Mouse (Mus musculus) T-cell, adult 2 months (primary cell): ENCODE measurements around the gene Mbd5.
"Not testable (repeated sequence)": the region's sequence is repeated elsewhere in the genome, so short reads cannot be mapped to it uniquely, and the experiment has no call there.

Source experiments
- DNase-seq: peaks from one replicate; pipeline ENCODE4 v3.0.0; 2022; ENCODE audit warnings: low spot score

Mbd5 gene

DNA sequence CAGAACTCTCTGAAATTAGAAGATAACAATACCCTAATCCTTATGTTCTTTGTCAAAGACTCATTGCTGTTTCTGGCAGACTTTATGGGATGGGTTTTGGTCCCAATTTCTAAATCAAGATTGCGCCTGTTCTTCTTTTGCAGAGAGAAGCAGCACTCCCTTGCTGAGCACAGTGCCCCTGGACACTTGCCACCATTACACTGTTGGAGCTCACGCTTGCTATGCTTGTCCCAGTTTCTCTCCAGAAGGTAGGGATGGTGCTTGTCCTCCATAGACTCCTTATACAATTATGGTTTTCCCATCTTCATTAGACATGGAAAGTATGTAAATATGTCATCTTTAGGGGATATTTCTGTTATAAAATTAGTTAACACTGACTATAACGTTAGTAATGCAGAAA, 220.5 kb downstream of the Mbd5 start:
- DNase-seq = no peak

DNA sequence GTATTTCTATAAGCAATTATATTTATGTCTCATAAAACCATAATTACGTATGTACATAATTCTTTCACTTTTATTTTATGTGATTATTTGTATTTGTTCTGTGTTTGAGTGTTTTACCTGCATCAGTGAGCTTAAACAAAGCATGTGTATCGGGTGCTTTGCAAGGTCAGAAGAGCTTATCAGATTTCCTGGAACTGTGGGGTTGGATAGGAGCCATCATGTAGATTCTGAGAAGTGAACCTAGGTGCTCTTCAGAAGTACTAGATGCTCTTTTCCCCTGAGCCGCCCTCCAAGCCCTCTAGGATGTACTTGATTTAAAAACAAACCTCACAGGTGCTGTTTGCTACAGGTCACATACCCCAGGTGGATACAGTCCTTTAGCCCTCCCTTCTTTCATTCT, 227.7 kb downstream of the Mbd5 start:
- DNase-seq = no peak

DNA sequence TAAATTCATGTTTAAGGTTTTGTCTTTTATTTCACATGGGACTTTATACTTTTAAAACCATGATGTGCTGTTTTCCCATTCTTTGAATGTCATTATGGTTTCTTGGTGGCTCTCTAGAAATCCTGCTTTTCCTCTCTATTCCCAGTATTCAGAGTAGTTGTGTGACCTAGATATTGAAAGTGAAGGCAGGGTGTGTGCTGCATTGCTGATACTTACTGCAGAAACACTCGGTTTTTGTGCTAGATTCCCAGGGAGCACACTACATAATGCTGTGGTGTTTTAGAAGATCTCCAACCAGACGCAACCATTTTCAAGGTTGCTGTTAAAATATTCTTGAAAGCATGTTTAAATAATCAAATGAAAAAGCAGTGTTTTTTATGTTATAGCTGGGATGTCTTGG, 241.7 kb downstream of the Mbd5 start:
- no peak for DNase-seq

DNA sequence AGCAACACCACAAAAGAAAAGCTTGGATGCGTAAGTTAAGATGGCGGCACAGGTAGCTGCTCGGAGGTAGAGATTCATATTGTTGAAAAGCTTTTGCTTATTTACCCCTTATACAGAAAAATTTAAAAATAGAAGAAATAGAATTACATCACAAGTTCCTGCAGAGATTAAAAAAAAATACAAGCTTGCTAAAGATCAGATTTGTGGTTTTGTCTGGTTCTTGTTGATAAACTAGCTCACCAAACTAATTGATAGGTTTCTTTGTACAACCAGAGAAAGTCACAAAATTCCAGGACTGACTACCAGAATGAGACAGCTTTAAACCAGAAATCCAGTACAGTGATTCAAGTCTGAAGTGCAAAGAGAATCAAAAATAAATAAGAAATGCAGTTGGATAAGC, 242.4 kb downstream of the Mbd5 start:
- DNase-seq = no peak

DNA sequence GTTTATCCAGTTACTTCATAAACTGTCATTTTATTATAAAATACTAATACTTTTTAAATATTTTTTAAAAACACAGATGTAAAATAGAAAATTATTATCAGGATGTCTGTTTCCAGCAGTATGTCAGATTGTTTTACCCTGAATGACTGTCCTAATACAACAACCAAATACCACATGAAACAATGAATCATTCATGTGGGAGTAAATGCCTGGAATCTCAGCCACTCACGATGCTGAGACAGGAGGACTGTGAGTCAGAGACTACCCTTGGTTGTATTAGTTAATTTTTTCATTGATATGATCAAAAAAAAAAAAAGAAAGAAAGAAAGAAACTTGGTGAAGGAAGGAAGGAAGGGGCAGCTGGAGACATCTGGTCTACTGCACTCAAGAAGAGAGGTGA, 254.8 kb downstream of the Mbd5 start:
- DNase-seq = no peak

DNA sequence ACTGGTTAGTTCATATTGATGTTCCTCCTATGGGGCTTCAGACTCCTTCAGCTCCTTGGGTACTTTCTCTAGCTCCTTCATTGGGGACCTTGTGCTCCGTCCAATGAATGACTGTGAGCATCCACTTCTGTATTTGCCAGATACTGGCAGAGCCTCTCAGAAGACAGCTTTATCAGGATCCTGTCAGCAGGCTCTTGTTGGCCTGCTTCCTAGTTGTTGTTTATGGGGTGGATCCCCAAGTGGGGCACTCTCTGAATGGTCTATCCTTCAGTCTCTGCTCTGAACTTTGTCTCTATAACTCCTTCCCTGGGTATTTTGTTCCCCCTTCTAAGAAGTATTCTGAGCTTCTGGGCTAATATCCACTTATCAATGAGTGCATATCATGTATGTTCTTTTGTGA, 256.4 kb downstream of the Mbd5 start:
- DNase-seq = not testable (repeated sequence)

DNA sequence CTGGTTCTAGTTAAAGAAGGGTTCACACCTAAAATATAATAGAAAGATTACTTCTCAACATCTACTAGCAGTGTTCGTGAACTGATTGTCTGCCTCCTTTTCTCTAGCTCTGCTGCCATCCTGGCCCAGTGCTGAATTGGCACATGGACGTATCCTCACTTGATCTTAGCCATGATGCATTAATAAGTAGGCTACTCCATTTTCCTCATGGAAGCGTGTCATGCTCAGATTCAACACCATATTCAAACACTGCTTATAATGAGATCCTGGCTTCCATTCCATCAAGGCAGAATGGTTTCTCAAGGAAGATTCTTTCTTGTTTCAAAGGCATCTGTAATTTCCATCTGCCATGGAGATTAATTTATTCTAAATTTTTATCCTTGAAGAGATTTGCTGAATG, 260.0 kb downstream of the Mbd5 start:
- DNase-seq = no peak

DNA sequence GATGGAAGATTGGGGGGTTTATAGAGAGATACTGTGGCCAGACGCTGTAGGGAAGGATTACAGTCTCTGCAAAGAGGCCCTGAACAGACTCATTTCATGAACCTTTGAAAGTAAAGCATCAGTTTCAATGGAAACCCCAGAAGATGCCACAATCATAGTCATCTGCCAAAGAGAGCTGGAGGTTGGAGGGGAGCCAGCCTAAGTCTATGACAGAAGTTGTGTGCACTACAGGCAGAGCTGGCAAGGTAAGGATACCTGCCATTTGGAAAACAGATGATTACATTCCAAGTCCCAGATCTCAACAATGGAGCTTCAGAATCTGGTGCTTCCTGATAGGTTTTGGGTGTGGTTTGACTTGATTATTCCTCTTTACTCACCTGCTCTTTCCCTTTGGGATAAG, 261.1 kb downstream of the Mbd5 start:
- DNase-seq = no peak

DNA sequence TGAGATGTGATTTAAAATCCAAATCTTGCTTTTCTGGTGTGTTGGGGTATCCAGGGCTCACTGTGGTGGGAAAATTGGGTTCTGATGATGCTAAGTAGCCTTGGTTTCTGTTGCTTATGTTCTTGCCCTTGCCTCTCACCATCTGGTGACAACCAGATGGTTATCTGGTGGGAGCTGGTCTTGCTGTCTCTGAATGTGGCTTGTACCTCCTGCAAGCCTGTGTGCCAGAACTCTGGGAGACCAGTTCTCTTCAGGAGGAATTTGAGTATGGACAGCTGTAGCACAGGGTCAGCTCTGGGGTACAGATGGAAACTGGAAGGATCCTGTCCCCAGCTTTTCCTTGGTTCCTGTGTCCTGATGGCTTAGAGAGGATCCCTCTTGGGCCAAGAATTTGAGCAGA, 280.4 kb downstream of the Mbd5 start:
- DNase-seq = no peak

DNA sequence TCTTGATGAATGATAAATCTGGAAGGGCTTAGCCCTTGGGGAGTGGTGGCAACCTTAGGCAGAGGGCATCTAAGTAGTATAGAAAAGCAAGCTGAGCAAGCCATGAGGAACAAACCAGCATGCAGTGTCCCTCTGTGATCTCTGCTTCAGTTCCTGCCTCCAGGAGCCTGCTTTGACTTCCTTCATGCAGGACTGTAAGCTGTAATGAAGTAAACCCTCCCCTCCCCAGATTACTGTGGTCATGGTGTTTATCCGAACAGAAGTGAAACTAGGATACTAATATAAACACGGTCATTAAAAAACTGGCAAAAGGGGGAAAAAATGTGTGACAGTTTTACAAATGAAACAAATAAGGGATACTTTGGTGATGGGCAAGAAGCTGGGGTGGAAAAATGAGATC, 284.8 kb downstream of the Mbd5 start:
- DNase-seq = no peak

DNA sequence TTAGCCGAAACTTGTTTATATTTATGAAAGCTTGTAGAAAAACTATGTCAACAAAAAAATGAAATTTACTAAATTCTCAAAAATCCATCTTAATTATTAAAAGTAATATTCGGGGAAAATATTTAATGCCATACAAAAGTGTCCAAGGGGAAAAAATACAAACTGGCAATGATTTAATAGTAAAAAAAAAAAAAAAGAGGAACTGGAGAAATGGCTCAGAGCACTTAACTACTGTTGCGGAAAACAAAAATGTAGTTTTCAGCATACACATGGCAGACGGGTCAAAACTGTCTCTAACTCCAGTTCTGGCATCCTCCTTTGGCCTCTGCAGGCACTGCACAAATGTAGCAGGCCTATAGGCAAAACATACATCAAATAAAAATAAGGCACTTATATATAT, 292.4 kb downstream of the Mbd5 start:
- no peak for DNase-seq

DNA sequence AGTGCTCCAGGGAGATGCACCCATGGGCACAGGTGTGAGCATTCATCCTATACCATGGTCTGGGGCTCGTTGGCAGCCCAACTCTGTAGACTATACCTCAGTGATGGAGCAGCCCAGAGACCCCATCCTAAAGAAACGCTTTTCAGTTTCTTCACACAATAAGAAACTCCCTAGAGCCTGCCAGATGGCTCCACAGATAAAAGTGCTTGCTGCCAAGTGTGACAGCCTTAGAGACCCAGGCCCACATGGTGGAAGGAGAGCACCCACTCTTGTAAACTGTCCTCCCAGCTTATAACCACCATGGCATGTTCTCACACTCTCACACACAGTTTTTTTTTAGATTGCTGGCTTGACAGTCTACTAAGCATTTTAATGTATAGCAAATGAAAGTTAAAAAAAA, 314.8 kb downstream of the Mbd5 start:
- DNase-seq = no peak

DNA sequence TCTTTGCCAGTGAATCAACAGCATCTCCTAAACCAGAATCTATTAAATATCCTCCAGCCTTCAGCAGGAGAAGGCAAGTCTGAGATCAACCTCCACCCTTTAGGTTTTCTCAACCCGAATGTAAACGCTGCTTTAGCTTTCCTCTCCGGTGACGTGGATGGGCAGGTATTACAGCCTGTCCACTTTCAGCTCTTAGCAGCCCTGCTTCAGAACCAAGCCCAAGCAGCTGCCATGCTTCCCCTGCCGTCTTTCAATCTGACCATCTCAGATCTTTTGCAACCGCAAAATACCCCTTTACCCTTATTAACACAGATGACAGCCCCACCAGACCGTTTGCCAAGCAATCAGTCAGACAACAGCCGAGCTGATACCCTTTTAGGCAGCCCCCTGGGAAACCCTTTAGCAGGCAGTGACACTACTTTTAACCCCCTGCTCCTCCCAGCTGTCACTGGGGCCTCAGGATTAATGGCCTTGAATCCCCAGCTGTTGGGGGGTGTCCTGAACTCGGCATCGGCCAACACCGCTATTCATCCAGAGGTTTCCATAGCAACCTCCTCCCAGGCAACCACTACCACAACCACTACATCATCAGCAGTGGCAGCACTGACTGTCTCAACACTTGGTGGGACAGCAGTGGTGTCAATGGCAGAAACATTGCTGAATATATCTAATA, 323.1 kb downstream of the Mbd5 start:
- no peak for DNase-seq

DNA sequence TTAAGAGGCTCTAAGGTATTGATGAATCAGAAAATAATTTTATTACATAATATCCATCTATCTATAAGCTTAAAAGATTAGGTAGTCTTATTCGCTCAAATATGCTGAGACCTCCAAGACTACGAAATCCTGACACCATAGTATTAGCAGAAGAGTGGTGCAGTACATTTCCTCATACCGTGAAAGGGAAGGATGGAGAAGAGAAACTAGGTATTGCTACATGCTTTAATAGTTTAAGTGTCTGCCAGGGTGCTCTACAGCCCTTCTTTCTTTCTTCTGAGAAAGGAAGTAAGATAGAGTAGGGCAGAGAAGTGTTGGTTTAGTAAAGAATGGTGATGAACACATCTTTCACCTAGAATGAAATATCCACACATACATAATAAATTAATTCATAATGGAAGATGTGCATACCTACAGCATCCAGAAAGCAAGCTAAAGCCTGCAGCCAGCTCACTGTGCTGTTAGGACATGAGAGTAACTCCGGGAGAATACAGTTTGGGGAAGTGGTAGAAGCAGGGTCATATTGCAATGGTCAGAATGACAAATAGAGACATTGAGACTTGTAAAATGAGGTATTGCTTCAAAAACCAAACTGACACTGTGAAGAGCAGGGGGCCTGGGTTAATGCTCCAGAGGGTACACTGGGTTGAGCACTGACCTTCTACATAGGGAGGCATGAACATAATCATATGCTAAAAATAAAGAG, 326.9 kb downstream of the Mbd5 start:
- DNase-seq = no peak

DNA sequence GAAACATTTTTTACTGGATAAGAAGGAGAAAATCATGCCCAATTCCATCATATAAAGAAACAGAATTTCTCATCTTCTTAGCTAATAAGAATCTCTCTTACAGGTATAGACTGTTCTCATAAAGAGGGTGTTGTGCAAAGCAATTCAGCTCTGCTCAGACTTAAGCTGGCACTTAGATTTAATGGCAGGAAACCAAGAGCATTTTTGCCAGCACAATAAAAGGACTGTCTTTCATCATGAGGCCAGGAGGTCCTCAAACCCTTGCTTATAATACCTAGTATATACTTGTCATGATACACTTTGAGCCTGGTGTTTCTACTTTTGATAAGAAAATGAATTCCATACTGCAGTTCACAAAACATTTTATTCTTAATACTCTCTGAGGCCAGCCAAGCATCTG, 331.2 kb downstream of the Mbd5 start:
- no peak for DNase-seq

DNA sequence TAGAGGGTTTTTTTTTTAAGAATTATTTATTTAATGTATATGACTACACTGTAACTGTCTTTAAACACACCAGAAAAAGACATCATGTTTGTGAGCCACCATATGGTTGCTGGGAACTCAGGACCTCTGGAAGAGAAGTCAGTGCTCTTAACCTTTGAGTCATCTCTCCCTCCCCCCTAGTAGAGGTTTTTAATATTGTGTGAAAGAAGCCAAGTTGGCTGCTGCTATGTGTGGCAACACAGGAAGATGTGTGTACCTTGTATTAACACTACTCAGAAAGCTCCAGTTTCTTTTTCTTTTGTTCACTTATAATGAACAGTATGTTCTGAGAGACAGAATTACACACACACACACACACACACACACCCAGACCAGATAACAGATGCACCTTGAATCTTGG, 334.3 kb downstream of the Mbd5 start:
- no peak for DNase-seq

DNA sequence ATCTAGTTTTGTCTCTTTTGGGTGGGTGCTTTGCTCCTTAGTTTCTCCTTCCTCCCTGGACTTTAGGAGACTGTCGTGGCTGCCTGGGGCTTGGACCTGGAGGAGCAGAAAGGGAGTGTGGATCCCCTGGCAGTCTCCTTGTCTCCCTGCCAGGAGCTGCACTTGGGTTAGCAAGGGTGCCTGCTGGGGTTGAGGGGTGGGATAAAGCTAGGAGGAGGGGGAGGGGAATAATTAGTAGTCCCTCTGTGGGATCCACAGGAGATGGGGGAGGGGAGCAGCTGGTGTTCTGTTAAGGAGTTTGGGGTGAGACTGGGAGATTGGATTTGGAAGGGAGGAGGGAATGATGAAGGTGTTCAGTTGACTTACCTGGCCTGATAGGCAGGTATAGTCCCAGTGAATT, 337.7 kb downstream of the Mbd5 start:
- DNase-seq = no peak

DNA sequence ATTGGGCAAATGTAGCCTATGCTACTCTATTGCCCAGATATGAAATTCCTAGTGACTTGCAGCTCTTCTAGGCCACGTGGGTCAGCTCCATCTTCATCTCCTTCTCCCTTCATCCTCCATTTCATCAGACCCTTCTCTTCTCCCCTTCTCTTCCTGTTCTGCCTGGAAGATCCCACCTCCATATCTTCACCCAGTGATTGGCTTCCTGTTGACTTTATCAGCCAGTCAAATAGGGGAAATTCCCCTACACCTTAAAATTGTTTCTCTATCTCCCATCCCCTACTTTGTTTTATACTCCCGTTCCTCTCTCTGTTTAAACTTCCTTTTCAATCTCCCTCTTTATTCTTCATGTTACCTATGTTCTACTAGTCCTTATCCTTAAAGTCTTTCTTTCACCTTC, 342.4 kb downstream of the Mbd5 start:
- DNase-seq = no peak

DNA sequence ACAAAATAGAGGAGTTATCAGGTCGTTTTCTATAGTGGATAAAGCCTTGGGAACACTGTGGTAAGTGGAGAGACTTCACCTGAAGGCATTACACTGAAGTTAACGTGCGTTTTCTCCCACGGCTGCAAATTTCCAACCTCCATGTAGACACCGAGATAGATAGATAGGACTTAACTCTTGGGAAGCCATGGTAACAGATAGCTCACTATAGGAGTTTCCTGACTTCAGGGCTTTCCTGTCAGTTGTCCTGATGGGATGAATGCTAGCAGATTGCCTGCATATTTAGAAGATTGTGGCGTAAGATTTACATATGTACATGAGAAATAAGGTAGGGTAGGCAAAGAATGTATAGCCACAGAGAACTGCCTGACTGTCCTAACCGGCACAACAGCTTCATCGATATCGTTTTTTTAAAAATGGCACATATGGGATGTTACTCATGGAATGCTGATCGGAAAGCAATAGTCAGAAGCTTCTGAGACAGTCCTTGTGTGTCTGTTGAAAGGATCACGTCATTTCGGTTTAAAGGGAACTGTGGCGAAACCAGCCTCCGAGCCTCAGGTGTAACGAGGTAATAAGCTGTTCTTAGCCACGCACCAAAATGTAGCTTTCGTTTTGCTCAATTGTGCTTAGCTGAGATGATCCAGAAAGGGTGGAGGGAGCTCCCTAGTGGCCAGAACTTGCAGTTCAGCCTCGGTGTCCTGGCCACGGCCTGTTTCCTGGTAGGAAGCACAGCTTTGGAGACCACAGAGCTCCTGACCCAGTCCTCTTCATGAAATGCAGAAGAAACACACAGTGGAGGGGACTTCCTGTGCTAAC, 363.5 kb downstream of the Mbd5 start:
- DNase-seq = peak; percentile 83

DNA sequence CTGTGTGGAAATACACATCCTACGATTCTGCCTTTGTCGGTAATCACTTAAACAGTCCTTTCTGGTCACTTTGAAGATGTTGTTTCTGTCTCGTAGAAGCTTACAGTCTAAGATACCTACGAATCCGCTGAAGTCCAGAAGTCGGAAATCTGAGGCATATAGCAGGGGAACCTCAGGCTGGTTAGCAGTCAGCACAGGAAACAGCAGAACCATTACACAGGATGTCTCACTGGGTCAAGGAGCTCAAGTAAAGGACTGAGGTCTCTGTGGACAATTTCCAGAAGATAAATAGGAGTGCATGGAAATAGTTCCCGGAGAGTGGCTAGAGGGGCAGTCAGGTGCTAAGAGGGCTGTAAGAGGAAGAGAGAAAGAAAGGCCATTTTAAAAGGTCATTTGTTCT, 384.3 kb downstream of the Mbd5 start:
- DNase-seq = peak; percentile 7

DNA sequence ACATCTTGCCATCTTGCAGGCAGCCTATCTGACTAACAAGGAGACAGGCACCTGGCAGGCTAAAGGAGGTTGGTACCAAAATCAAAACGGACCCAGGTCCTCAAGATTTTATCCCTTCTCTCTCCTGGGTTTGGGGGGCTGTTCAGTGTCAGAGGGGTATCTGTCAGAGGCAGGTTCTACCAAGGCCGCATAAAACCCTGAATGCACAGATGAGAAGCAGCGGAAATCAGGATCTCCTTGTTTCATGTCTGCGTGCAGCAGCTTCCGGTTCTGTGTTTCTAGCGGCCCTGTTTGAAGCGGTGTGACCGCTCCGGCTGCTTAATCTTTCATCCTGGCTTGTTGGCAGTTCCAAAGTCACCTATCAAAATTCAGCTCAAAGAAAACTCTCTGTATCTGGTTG, 386.0 kb downstream of the Mbd5 start:
- DNase-seq = peak; percentile 44

DNA sequence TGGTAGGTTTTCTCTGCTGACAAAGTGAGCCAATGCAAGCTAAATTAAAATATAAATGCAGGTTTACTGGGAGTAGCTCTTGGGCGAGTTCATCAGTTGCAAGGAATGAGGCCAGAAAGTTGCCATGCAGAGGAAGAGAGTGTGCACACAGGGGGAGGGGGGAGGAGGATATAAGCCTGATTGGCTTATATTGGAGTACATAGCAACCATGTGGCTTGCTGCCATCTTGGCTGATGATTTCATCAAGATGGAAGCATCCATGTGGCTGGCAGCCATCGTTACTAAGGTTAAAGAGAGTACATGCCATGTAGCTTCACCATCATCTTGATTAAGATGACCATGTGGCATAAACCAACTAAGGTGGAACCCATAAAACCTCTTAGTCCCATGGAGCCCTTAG, 395.0 kb downstream of the Mbd5 start:
- no peak for DNase-seq

DNA sequence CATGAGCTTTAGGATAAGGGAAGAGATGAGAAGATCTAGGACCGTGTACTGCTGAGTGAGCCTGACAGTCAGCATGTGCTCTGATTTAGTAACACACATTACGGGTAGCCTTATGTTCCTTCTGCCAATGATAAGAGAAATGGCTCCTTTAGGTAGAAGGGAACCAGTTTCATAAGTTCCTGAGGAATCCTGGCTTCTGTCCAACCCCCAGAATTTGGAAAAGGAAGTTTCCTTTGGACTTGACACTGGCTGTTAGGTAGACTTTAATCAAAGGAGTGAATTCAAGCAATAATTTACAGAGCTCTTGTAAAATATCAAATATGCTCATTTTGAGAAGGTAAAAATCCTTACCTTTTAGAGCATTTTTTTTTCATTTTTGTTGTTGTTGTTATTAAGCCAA, 396.5 kb downstream of the Mbd5 start:
- DNase-seq = no peak
